Mouse (Mus musculus): ENCODE results near the gene Aadacl3.

- TF ChIP-seq MYOD1 (IDR thresholded peaks at IDR 0.05; ENCODE audit: control insufficient read depth in 1 of 3, insufficient read length in 2 of 3, low read depth in 2 of 3) = no peak
- TF ChIP-seq CEBPB (IDR thresholded peaks at IDR 0.05; ENCODE audit: insufficient read depth, poor library complexity, severe bottlenecking) = no peak
- TF ChIP-seq MYOG (IDR thresholded peaks at IDR 0.05; ENCODE audit: control insufficient read depth in 1 of 3, insufficient read depth in 1 of 3, insufficient read length in 2 of 3, low read depth in 2 of 3) = no peak
- no peak for TF ChIP-seq POLR2A (IDR thresholded peaks at IDR 0.05; ENCODE audit: insufficient read length, low read depth)
- no peak for TF ChIP-seq USF1 (IDR thresholded peaks at IDR 0.05; ENCODE audit: low read depth)
- TF ChIP-seq E2F4 (IDR thresholded peaks at IDR 0.05; ENCODE audit: insufficient read depth) = no peak
- no peak for TF ChIP-seq SRF (IDR thresholded peaks at IDR 0.05; ENCODE audit: control insufficient read depth, insufficient read length, low read depth)
These were observed 29.8 kb upstream of the Aadacl3 start for GRCm38 (mm10) chr4:144493331-144493730.
